Mouse (Mus musculus): ENCODE results near the gene Grik4. TPM values are rescaled to one million over a fixed set of nuclear protein-coding genes. Genes with fewer than 3 reads are reported as not detected.
"Not testable (repeated sequence)": the region's sequence is repeated elsewhere in the genome, so short reads cannot be mapped to it uniquely, and the experiment has no call there.

Grik4 gene
- total RNA-seq (2022), result under 1 TPM in 2 of 4 experiments, not detected in 2; 0.04 to 0.08 TPM

GRCm38 (mm10) chr9:42943781-42944535 is at the start of gene Grik4:
Grik4 (minus strand) TSS chr9:42944493.
- DNase-seq (ENCODE audit: low spot score in 2 of 2), result peak in 1 of 2 experiments; percentile 16

GRCm38 (mm10) chr9:42993659-42994058 is 49.4 kb upstream of the Grik4 start:
- DNase-seq (ENCODE audit: low spot score in 2 of 2), result no peak

GRCm38 (mm10) chr9:42987988-42988387 is 43.7 kb upstream of the Grik4 start:
- DNase-seq (ENCODE audit: low spot score in 2 of 2), result no peak

GRCm38 (mm10) chr9:42968894-42969521 is 24.7 kb upstream of the Grik4 start:
- DNase-seq (ENCODE audit: low spot score in 2 of 2), result no peak

GRCm38 (mm10) chr9:42967731-42968130 is 23.4 kb upstream of the Grik4 start:
- no peak for DNase-seq (ENCODE audit: low spot score in 2 of 2)

GRCm38 (mm10) chr9:42964809-42965208 is 20.5 kb upstream of the Grik4 start:
- DNase-seq (ENCODE audit: low spot score in 2 of 2), result not testable (repeated sequence)

GRCm38 (mm10) chr9:42964366-42964765 is 20.1 kb upstream of the Grik4 start:
- no peak for DNase-seq (ENCODE audit: low spot score in 2 of 2)

GRCm38 (mm10) chr9:42962506-42962905 is 18.2 kb upstream of the Grik4 start:
- DNase-seq (ENCODE audit: low spot score in 2 of 2), result no peak

GRCm38 (mm10) chr9:42958401-42958800 is 14.1 kb upstream of the Grik4 start:
- DNase-seq (ENCODE audit: low spot score in 2 of 2), result no peak

GRCm38 (mm10) chr9:42948381-42948780 is 4.1 kb upstream of the Grik4 start:
- no peak for DNase-seq (ENCODE audit: low spot score in 2 of 2)

- DNase-seq (ENCODE audit: low spot score in 2 of 2), result no peak
Observed at GRCm38 (mm10) chr9:42945174-42945573, 881 bp upstream of the Grik4 start.

GRCm38 (mm10) chr9:42944536-42945006 is 278 bp upstream of the Grik4 start:
- DNase-seq (ENCODE audit: low spot score in 2 of 2), result peak; percentile 55 to 68

- no peak for DNase-seq (ENCODE audit: low spot score in 2 of 2)
Observed at GRCm38 (mm10) chr9:42943057-42943529, 1.2 kb downstream of the Grik4 start.

- no peak for DNase-seq (ENCODE audit: low spot score in 2 of 2)
Observed at GRCm38 (mm10) chr9:42942148-42942547, 2.1 kb downstream of the Grik4 start.

GRCm38 (mm10) chr9:42932146-42932545 is 12.1 kb downstream of the Grik4 start:
- no peak for DNase-seq (ENCODE audit: low spot score in 2 of 2)

- DNase-seq (ENCODE audit: low spot score in 2 of 2), result no peak
Observed at GRCm38 (mm10) chr9:42927498-42927897, 16.8 kb downstream of the Grik4 start.

- DNase-seq (ENCODE audit: low spot score in 2 of 2), result no peak
Observed at GRCm38 (mm10) chr9:42926564-42926963, 17.7 kb downstream of the Grik4 start.

GRCm38 (mm10) chr9:42921830-42922229 is 22.5 kb downstream of the Grik4 start:
- no peak for DNase-seq (ENCODE audit: low spot score in 2 of 2)

GRCm38 (mm10) chr9:42920190-42920589 is 24.1 kb downstream of the Grik4 start:
- DNase-seq (ENCODE audit: low spot score in 2 of 2), result no peak

GRCm38 (mm10) chr9:42917911-42918310 is 26.4 kb downstream of the Grik4 start:
- no peak for DNase-seq (ENCODE audit: low spot score in 2 of 2)

- DNase-seq (ENCODE audit: low spot score in 2 of 2), result no peak
Observed at GRCm38 (mm10) chr9:42913201-42913600, 31.1 kb downstream of the Grik4 start.

- DNase-seq (ENCODE audit: low spot score in 2 of 2), result no peak
Observed at GRCm38 (mm10) chr9:42908657-42909313, 35.5 kb downstream of the Grik4 start.

All from gastrocnemius, adult 8-10 months (tissue).